In the genomic region with DNA sequence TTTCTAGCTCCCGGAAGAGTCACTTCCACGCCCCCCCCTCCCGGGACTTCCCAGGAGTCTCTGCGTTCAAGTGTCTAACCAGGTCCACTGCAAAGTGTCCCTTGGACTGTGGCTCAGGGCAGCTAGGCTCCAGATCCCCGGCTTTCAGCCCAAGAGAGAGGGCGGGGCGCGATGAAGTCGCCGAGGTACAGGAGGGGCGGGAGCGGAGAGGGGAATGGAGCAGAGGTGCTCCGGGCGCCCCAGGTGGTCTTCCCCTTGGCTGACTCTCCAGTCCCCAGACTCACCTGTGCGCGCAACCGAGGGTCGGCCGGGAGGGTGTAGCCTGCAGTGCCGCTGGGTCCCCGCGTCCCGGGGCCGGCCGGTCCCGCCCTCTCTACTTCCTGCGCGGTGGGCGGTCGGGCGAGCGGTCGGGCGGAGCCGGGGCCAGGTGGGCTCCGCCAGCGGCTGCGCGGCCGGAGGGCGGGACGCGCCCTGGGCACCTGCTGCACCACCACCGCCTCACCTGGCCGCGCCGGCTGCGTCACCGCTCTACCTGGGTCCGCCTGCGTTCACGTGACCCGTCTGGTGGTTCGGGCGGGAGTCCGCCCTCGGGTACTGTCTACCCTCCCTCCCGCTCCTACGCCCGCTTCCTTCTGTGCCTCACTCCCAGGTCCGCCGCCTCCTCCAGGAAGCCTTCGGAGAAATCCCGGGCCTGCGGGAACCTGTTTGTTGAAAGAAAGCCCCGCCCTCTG, we compare ENCODE assay signal across 8 mouse cellular contexts. TPM values are rescaled to one million over a fixed set of nuclear protein-coding genes. Genes with fewer than 3 reads are reported as not detected.
DNase-seq lines count a peak whose midpoint lies in the region; ATAC-seq and TF ChIP-seq lines count a peak whose summit lies in the region.

No protein-coding gene starts in this region.

- peaks cover 5% of the 10 kb centered on the region for H3K27me3 ChIP-seq in heart, adult 2 months (ENCODE audit: control insufficient read depth, insufficient read depth, low read length)
- H3K27me3 ChIP-seq in liver, embryonic 11.5 days (replicated peaks; ENCODE audit: control insufficient read depth, insufficient read depth, low read length), result peaks cover 31% of the 10 kb centered on the region
- H3K27me3 ChIP-seq in neural tube, embryonic 12.5 days (replicated peaks), result peaks cover 43% of the 10 kb centered on the region

- WGBS in heart, adult 2 months, result 2% methylated on average over 64 of the region's 66 CpGs
- 2% methylated on average over 62 of the region's 66 CpGs for WGBS in liver, embryonic 11.5 days
- under 1% methylated on average over 65 of the region's 66 CpGs for WGBS in neural tube, embryonic 12.5 days

- peaks cover 1% of the 10 kb centered on the region; the same call in 1 of the 2 replicates for H3K4me1 ChIP-seq in heart, adult 2 months (ENCODE audit: control insufficient read depth, insufficient read depth, low read length)
- H3K4me1 ChIP-seq in liver, embryonic 11.5 days (replicated peaks; ENCODE audit: control insufficient read depth, insufficient read depth, low read length), result peaks cover 3% of the 10 kb centered on the region; the same call in 1 of the 2 replicates
- peaks cover 7% of the 10 kb centered on the region for H3K4me1 ChIP-seq in neural tube, embryonic 12.5 days

- peak overlapping the region; percentile 18 for H3K9ac ChIP-seq in heart, adult 2 months (ENCODE audit: low read depth, low read length)
- 0 out of 2 replicates have a peak overlapping the region, but pooled peaks have one; percentile 25 for H3K9ac ChIP-seq in liver, embryonic 11.5 days (ENCODE audit: low read depth, low read length)
- H3K9ac ChIP-seq in neural tube, embryonic 12.5 days, result peak overlapping the region; percentile 44; the same call in 1 of the 2 replicates

- intact Hi-C loops in heart, adult 2 months (cut with DNase I), result loop anchor here (2.0 kb wide), 1 partner anchor 235 kb away; no protein-coding TSS in a partner anchor
- intact Hi-C loops in gastrocnemius, postnatal 14 days (cut with DNase I; ENCODE audit: low total_unique reads), result no loop called here

- peak overlapping the region; percentile 41 for H3K4me3 ChIP-seq in heart, adult 2 months
- peak overlapping the region; percentile 54 for H3K4me3 ChIP-seq in liver, embryonic 11.5 days (ENCODE audit: low read depth, low read length)
- H3K4me3 ChIP-seq in neural tube, embryonic 12.5 days, result peak overlapping the region; percentile 41

- 0 out of 2 replicates have a peak, but pooled peaks have one; percentile 25 for ATAC-seq in liver, embryonic 11.5 days (replicated peaks; ENCODE audit: low FRiP score)
- ATAC-seq in neural tube, embryonic 12.5 days (ENCODE audit: low FRiP score, low read depth), result peak; percentile 24; the same call in 1 of the 2 replicates

- no peak for TF ChIP-seq CTCF in heart, adult 2 months (IDR thresholded peaks at IDR 0.05)

- peak in 1 of 2 experiments; percentile 16 for DNase-seq in heart, adult 2 months
- DNase-seq in heart, adult 9 months (ENCODE audit: low spot score in 2 of 2), result no peak
- peak; percentile 38 for DNase-seq in embryo, embryonic 9.5 days (ENCODE audit: extremely low spot score)
- DNase-seq in induced T-regulatory cell, adult 2 months (ENCODE audit: low read depth), result peak; percentile 4
- peak; percentile 44 for DNase-seq in liver, embryonic 11.5 days (ENCODE audit: low spot score)
- no peak for DNase-seq in gastrocnemius, postnatal 14 days
- no peak for DNase-seq in adrenal gland, postnatal 10 days

- H3K4me2 ChIP-seq in liver, embryonic 11.5 days, result peak overlapping the region; percentile 68
- peak overlapping the region; percentile 85 for H3K4me2 ChIP-seq in neural tube, embryonic 12.5 days (replicated peaks)

- no peaks in the 10 kb centered on the region for H3K36me3 ChIP-seq in heart, adult 2 months (ENCODE audit: control insufficient read depth, insufficient read depth, low read length)
- H3K36me3 ChIP-seq in liver, embryonic 11.5 days (ENCODE audit: control insufficient read depth, insufficient read depth, low read length), result no peaks in the 10 kb centered on the region
- no peaks in the 10 kb centered on the region for H3K36me3 ChIP-seq in neural tube, embryonic 12.5 days

- TF ChIP-seq POLR2A in heart, adult 2 months (IDR thresholded peaks at IDR 0.05; ENCODE audit: insufficient read depth, low read depth, low read length), result no peak

- no peak overlapping the region for H3K27ac ChIP-seq in heart, adult 2 months
- no peak overlapping the region for H3K27ac ChIP-seq in liver, embryonic 11.5 days (ENCODE audit: low read depth, low read length)
- H3K27ac ChIP-seq in neural tube, embryonic 12.5 days, result no peak overlapping the region

- TF ChIP-seq EP300 in heart, adult 2 months (IDR thresholded peaks at IDR 0.05; ENCODE audit: insufficient read depth, low read depth, low read length), result no peak

- H3K79me2 ChIP-seq in heart, adult 2 months (replicated peaks; ENCODE audit: control insufficient read depth, insufficient read depth, low read length), result no peaks in the 10 kb centered on the region

- no peaks in the 10 kb centered on the region for H3K9me3 ChIP-seq in liver, embryonic 11.5 days (ENCODE audit: control insufficient read depth, low read length)
- no peaks in the 10 kb centered on the region for H3K9me3 ChIP-seq in neural tube, embryonic 12.5 days

RNA-seq across cellular contexts. Expression of gene Arhgef16, which starts 1.8 kb away (rescaled TPM):
- under 1 TPM; 0.36 to 0.39 TPM for total RNA-seq in heart, adult 2 months (2021)
- polyA plus RNA-seq in heart, adult 2 months (2012; rRNA removed), result 1.2 and 1.6 TPM in 2 replicates
- 5.3 and 5.9 TPM in 2 replicates for polyA plus RNA-seq in liver, embryonic 11.5 days (2014; fragmentation: Nextera tagmentation; extraction: Ambion mirVana)
- 1.8 TPM in 2 replicates for polyA plus RNA-seq in neural tube, embryonic 12.5 days (2016; fragmentation: Nextera tagmentation; extraction: Ambion mirVana)
- 1 to 10 TPM in 1 of 2 experiments, under 1 TPM in 1; 0.75 to 1.1 TPM for total RNA-seq in gastrocnemius, postnatal 14 days (2021)
- 1 to 10 TPM; 1.7 to 2.4 TPM for total RNA-seq in adrenal gland, postnatal 10 days (2021)

RNA-seq across cellular contexts. Expression of gene B230104I21Rik, which starts 36.2 kb away (rescaled TPM):
- total RNA-seq in heart, adult 2 months (2021), result not detected
- polyA plus RNA-seq in heart, adult 2 months (2012; rRNA removed), result not detected in 2 replicates
- polyA plus RNA-seq in liver, embryonic 11.5 days (2014; fragmentation: Nextera tagmentation; extraction: Ambion mirVana), result not detected in 2 replicates
- not detected in 2 replicates for polyA plus RNA-seq in neural tube, embryonic 12.5 days (2016; fragmentation: Nextera tagmentation; extraction: Ambion mirVana)
- not detected for total RNA-seq in gastrocnemius, postnatal 14 days (2021)
- total RNA-seq in adrenal gland, postnatal 10 days (2021), result not detected

Comparison
In these comparisons a context has a peak if more than half of its experiments do, and no peak if none do; other contexts are left out.
1. DNase-seq: peak in embryo, embryonic 9.5 days (single experiment), induced T-regulatory cell, adult 2 months (single experiment) and liver, embryonic 11.5 days (single experiment); none in heart, adult 9 months (0 of 2), gastrocnemius, postnatal 14 days (single experiment) and adrenal gland, postnatal 10 days (single experiment).
2. Peak in every context shown above with its lines, with median percentiles within 50 percentile points of each other: H3K4me3 ChIP-seq and H3K9ac ChIP-seq.